In genomic region chr13:45382208-45382607, GRCm38 (mm10) we compare ENCODE assay signal across 20 mouse cellular contexts.
"Had no signal": no experiment of that assay in that cellular context is flagged by ENCODE, and none has a peak within 500 bp of the region (broad histone marks: within the 10 kb centered on the region; RNA-seq: fewer than 3 reads in every experiment).

No protein-coding gene starts in this region.

- H3K27me3 ChIP-seq: lung, embryonic 15.5 days; megakaryocyte, embryonic 14.5 days; midbrain, embryonic 12.5 days; neural tube, embryonic 15.5 days had no signal

- H3K4me3 ChIP-seq: lung, embryonic 15.5 days; megakaryocyte, embryonic 14.5 days; midbrain, embryonic 12.5 days; neural tube, embryonic 13.5 days; neural tube, embryonic 15.5 days had no signal

- H3K4me2 ChIP-seq: lung, embryonic 15.5 days; midbrain, embryonic 12.5 days; neural tube, embryonic 13.5 days; neural tube, embryonic 15.5 days had no signal

- ATAC-seq: liver, postnatal 0 days; lung, postnatal 0 days had no signal

- DNase-seq: liver, postnatal 0 days; lung, adult 2 months; lung, postnatal 14 days; lung, postnatal 36 days; midbrain, embryonic 14.5 days; retina, postnatal 1 day; right cerebral cortex, adult 18-20 months; right cerebral cortex, postnatal 25 days; right cerebral cortex, postnatal 4 days; spleen, adult 18-20 months; thymus, adult 18-20 months; thymus, postnatal 14 days; thymus, postnatal 36 days had no signal

- H3K9ac ChIP-seq: liver, postnatal 0 days; lung, embryonic 15.5 days; midbrain, embryonic 12.5 days; neural tube, embryonic 13.5 days; neural tube, embryonic 15.5 days had no signal

- H3K9me3 ChIP-seq: lung, embryonic 15.5 days; midbrain, embryonic 12.5 days; neural tube, embryonic 13.5 days; neural tube, embryonic 15.5 days had no signal

- H3K4me1 ChIP-seq: lung, embryonic 15.5 days; midbrain, embryonic 12.5 days; neural tube, embryonic 13.5 days; neural tube, embryonic 15.5 days had no signal

- H3K27ac ChIP-seq: lung, embryonic 15.5 days; macrophage; midbrain, embryonic 12.5 days; neural tube, embryonic 13.5 days; neural tube, embryonic 15.5 days had no signal

- H3K36me3 ChIP-seq: lung, embryonic 15.5 days; midbrain, embryonic 12.5 days; neural tube, embryonic 13.5 days; neural tube, embryonic 15.5 days had no signal
